Mouse (Mus musculus): Measurements from ENCODE around the gene Ada. TPM values are rescaled to one million over a fixed set of nuclear protein-coding genes. Genes with fewer than 3 reads are reported as not detected.
"Not testable (repeated sequence)": the region's sequence is repeated elsewhere in the genome, so short reads cannot be mapped to it uniquely, and the experiment has no call there.

The Ada gene
- polyA plus RNA-seq, 1 experiment from 2014 or later: 9.4 TPM

DNA sequence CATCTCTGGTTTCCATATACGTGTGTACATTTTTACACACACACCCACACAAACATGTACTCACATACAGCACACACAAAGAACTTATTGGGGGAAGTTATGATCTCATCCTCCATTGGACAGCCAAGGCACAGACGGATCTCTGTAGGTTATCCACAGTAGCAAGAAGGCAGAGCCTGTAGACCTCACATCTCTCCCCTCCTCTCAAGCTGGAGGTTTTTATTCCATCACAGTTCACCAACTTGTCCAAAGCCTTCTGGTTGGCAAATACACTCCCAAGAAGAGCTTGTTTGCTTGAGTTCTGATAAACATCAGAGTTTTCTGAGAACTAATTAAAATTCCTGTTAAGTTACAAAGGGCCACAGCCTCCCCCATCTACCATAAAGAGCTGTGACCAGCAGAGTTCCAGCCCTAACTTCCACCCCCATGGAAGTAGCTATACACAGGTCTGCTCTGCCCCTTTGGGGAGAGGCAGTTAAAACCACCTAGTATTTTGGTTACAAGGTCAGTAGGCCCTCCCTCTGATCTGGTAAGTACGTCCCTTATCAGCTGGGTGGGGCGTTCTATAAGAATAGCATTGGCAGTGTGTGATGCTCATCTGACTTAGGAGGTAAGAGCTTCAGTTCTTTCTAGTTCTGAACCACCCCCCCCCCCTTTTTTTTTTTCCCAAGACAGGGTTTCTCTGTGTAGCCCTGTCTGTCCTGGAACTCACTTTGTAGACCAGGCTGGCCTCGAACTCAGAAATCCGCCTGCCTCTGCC lies 58.0 kb downstream of the Ada start:
- no peak overlapping the region for H3K4me2 ChIP-seq (replicated peaks)
- H3K27me3 ChIP-seq: no peaks in the 10 kb centered on the region
- H3K27ac ChIP-seq: no peak overlapping the region
- H3K36me3 ChIP-seq: no peaks in the 10 kb centered on the region
- 88% methylated on average over 6 of the region's 6 CpGs for WGBS
- H3K9me3 ChIP-seq: no peaks in the 10 kb centered on the region
- ATAC-seq (ENCODE audit: low FRiP score, low read depth): no peak
- no peak overlapping the region for H3K9ac ChIP-seq
- peaks cover 24% of the 10 kb centered on the region for H3K4me1 ChIP-seq
- no peak overlapping the region for H3K4me3 ChIP-seq

GRCm38 (mm10) chr2:163690409-163691304 lies 59.4 kb downstream of the Ada start:
- ATAC-seq (ENCODE audit: low FRiP score, low read depth): no peak
- no peaks in the 10 kb centered on the region for H3K27me3 ChIP-seq
- 76% methylated on average over 8 of the region's 8 CpGs for WGBS
- H3K27ac ChIP-seq: no peak overlapping the region
- peaks cover 25% of the 10 kb centered on the region for H3K4me1 ChIP-seq
- no peak overlapping the region for H3K9ac ChIP-seq
- no peak overlapping the region for H3K4me3 ChIP-seq
- H3K9me3 ChIP-seq: no peaks in the 10 kb centered on the region
- no peak overlapping the region for H3K4me2 ChIP-seq (replicated peaks)
- H3K36me3 ChIP-seq: no peaks in the 10 kb centered on the region

DNA sequence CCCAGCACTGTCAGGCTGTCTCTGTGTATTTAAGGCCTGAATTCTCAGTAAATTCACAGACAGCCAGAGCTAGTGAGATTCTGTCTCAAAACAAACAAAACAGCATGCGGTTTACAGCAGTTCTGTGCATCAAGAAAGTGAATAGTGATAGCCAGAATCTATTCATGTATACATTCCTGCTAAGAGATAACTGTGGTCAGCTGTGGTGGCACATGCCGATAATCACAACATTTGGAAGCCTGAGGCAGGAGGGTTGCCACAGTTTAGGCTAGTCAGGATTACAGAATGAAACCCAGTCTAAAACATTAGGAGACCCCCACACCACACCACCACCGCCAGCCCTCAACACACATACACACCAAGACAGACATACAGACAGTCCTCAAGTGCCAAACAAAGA lies 60.3 kb downstream of the Ada start:
- H3K27me3 ChIP-seq: no peaks in the 10 kb centered on the region
- no peak overlapping the region for H3K4me3 ChIP-seq
- ATAC-seq (ENCODE audit: low FRiP score, low read depth): no peak
- H3K36me3 ChIP-seq: no peaks in the 10 kb centered on the region
- H3K9ac ChIP-seq: no peak overlapping the region
- no peak overlapping the region for H3K27ac ChIP-seq
- WGBS: 92% methylated on average over 3 of the region's 3 CpGs
- H3K9me3 ChIP-seq: no peaks in the 10 kb centered on the region
- H3K4me1 ChIP-seq: peaks cover 32% of the 10 kb centered on the region
- H3K4me2 ChIP-seq (replicated peaks): no peak overlapping the region

- H3K9ac ChIP-seq: not testable (repeated sequence)
These were observed 61.7 kb downstream of the Ada start for GRCm38 (mm10) chr2:163688377-163688776.

GRCm38 (mm10) chr2:163686886-163687285 lies 63.2 kb downstream of the Ada start:
- Histone ChIP-seq H3K27me3 (no peaks in the 10 kb centered on the region), H3K4me1 (peaks cover 18% of the 10 kb centered on the region), H3K4me3 (no peak overlapping the region), H3K9me3 (no peaks in the 10 kb centered on the region), H3K4me2 (replicated peaks) (no peak overlapping the region), H3K27ac (no peak overlapping the region), H3K36me3 (no peaks in the 10 kb centered on the region), H3K9ac (no peak overlapping the region)
- ATAC-seq (ENCODE audit: low FRiP score, low read depth): no peak
- 72% methylated on average over 3 of the region's 3 CpGs for WGBS

More at GRCm38 (mm10) chr2:163688377-163688776, 61.7 kb downstream of the Ada start:
- not testable (repeated sequence) for H3K36me3 ChIP-seq; H3K4me2 ChIP-seq (replicated peaks); H3K27me3 ChIP-seq; H3K27ac ChIP-seq; ATAC-seq (ENCODE audit: low FRiP score, low read depth); H3K4me3 ChIP-seq; H3K9me3 ChIP-seq
- peaks cover 25% of the 10 kb centered on the region for H3K4me1 ChIP-seq
- 96% methylated on average over 1 of the region's 1 CpGs for WGBS

DNA sequence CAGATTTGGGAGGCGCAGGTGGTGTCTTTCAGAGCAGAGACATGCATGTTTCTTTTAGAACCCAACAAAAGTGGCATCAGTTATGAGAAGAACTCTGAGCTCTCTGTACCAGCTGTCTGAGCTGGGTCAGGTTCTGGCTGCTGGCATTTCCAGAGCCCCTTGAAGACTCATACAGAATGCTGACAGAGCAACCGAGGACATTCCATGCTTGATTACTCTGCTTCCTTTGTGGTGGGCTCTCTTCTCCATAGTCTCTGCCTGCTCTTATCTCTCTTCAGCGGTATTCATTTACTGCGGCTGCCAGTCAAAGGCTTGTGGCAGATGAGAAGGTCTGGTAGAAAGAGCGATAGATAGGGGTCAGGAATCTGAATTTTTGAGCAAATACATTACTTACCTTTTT lies 63.8 kb downstream of the Ada start:
- 81% methylated on average over 5 of the region's 5 CpGs for WGBS
- no peaks in the 10 kb centered on the region for H3K9me3 ChIP-seq
- no peak overlapping the region; the same call in 1 of the 2 replicates for H3K27ac ChIP-seq
- H3K4me3 ChIP-seq: no peak overlapping the region
- ATAC-seq (ENCODE audit: low FRiP score, low read depth): no peak
- H3K4me1 ChIP-seq: peaks cover 18% of the 10 kb centered on the region
- H3K36me3 ChIP-seq: no peaks in the 10 kb centered on the region
- no peak overlapping the region for H3K9ac ChIP-seq
- H3K4me2 ChIP-seq (replicated peaks): no peak overlapping the region
- H3K27me3 ChIP-seq: no peaks in the 10 kb centered on the region

DNA sequence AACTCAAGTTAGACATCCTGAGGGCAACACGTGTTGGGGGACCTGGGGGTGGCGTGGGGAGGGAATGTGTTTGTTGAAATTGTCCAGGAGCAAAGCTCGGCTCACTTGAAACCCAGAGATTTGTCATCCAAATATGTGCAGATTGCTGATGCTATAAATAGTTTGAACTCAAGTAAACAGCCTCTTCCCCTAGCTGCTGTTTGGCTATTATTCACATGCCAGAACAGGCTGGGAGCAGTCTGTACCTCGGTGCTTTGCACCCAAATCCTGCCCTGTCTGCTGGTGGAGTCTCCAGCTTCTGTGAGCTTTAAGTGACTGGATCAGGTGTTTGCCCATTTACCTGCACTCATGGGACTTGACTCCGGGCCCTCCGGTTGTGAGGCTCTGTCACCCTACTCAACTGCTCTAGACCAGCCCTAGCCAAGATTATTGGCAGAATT lies 64.3 kb downstream of the Ada start:
- Histone ChIP-seq H3K9ac (no peak overlapping the region), H3K4me2 (replicated peaks) (no peak overlapping the region), H3K36me3 (no peaks in the 10 kb centered on the region), H3K27me3 (no peaks in the 10 kb centered on the region), H3K9me3 (no peaks in the 10 kb centered on the region), H3K4me3 (no peak overlapping the region), H3K27ac (peak overlapping the region; percentile 28; the same call in 1 of the 2 replicates), H3K4me1 (peaks cover 18% of the 10 kb centered on the region)
- 47% methylated on average over 6 of the region's 6 CpGs for WGBS
- no peak for ATAC-seq (ENCODE audit: low FRiP score, low read depth)

- no peak for ATAC-seq (ENCODE audit: low FRiP score, low read depth)
- 43% methylated on average over 4 of the region's 4 CpGs for WGBS
- Histone ChIP-seq H3K4me3 (no peak overlapping the region), H3K4me1 (peaks cover 15% of the 10 kb centered on the region), H3K27me3 (no peaks in the 10 kb centered on the region), H3K4me2 (replicated peaks) (no peak overlapping the region), H3K36me3 (no peaks in the 10 kb centered on the region), H3K9ac (no peak overlapping the region), H3K9me3 (no peaks in the 10 kb centered on the region), H3K27ac (peak overlapping the region; percentile 70; the same call in 1 of the 2 replicates)
These were observed 64.8 kb downstream of the Ada start for GRCm38 (mm10) chr2:163685287-163685686.

- no peak overlapping the region for H3K27ac ChIP-seq
- no peak overlapping the region for H3K4me2 ChIP-seq (replicated peaks)
- H3K9ac ChIP-seq: no peak overlapping the region
- 95% methylated on average over 2 of the region's 2 CpGs for WGBS
- H3K9me3 ChIP-seq: no peaks in the 10 kb centered on the region
- peaks cover 15% of the 10 kb centered on the region for H3K4me1 ChIP-seq
- ATAC-seq (ENCODE audit: low FRiP score, low read depth): no peak
- H3K36me3 ChIP-seq: no peaks in the 10 kb centered on the region
- H3K27me3 ChIP-seq: no peaks in the 10 kb centered on the region
- no peak overlapping the region for H3K4me3 ChIP-seq
These were observed 67.7 kb downstream of the Ada start for GRCm38 (mm10) chr2:163682344-163682743.

GRCm38 (mm10) chr2:163676745-163677144 lies 73.3 kb downstream of the Ada start:
- no peak overlapping the region for H3K9ac ChIP-seq
- no peak overlapping the region for H3K4me2 ChIP-seq (replicated peaks)
- H3K27me3 ChIP-seq: no peaks in the 10 kb centered on the region
- no peak overlapping the region for H3K27ac ChIP-seq
- over 99% methylated on average over 3 of the region's 3 CpGs for WGBS
- no peaks in the 10 kb centered on the region for H3K9me3 ChIP-seq
- H3K4me1 ChIP-seq: peaks cover 29% of the 10 kb centered on the region
- ATAC-seq (ENCODE audit: low FRiP score, low read depth): no peak
- H3K36me3 ChIP-seq: no peaks in the 10 kb centered on the region
- H3K4me3 ChIP-seq: no peak overlapping the region

All from limb, embryonic 13.5 days (tissue).